Comparison of ENCODE assay signal across 10 mouse cellular contexts in genomic region chr5:138934540-138934939, GRCm38 (mm10).
DNase-seq lines count a peak whose midpoint lies in the region; ATAC-seq lines count a peak whose summit lies in the region.
"Had no signal": no experiment of that assay in that cellular context is flagged by ENCODE, and none has a peak within 500 bp of the region (broad histone marks: within the 10 kb centered on the region; RNA-seq: fewer than 3 reads in every experiment).

No protein-coding gene starts in this region.

- no peak overlapping the region for H3K27ac ChIP-seq in heart, embryonic 11.5 days (ENCODE audit: low read depth, low read length)
- no peak overlapping the region for H3K27ac ChIP-seq in intestine, embryonic 15.5 days

- no peaks in the 10 kb centered on the region for H3K36me3 ChIP-seq in heart, embryonic 11.5 days (ENCODE audit: control insufficient read depth, insufficient read depth, low read length)
- no peaks in the 10 kb centered on the region for H3K36me3 ChIP-seq in intestine, embryonic 15.5 days

- DNase-seq in heart, postnatal 10 days = no peak
- DNase-seq in adrenal gland, postnatal 36 days = peak; percentile 36 to 52
- peak; percentile 9 for DNase-seq in lung, postnatal 25 days (ENCODE audit: low spot score)
- no peak for DNase-seq in left cerebral cortex, postnatal 25 days (ENCODE audit: low spot score in 2 of 2)
- DNase-seq in thymus, postnatal 4 days = no peak

- no peak for ATAC-seq in heart, embryonic 11.5 days (replicated peaks; ENCODE audit: insufficient number of reproducible peaks, low FRiP score, low TSS enrichment)
- ATAC-seq in intestine, embryonic 15.5 days = peak; percentile 82
- ATAC-seq in erythroblast, adult 5-6 weeks (replicated peaks; ENCODE audit: low FRiP score, poor library complexity, severe bottlenecking) = no peak

- H3K9me3 ChIP-seq in heart, embryonic 11.5 days (replicated peaks; ENCODE audit: control insufficient read depth, low read length) = no peaks in the 10 kb centered on the region
- H3K9me3 ChIP-seq in intestine, embryonic 15.5 days = no peaks in the 10 kb centered on the region

- H3K27me3 ChIP-seq in heart, embryonic 11.5 days (ENCODE audit: control insufficient read depth, insufficient read depth, low read length) = peaks cover 12% of the 10 kb centered on the region
- H3K27me3 ChIP-seq in intestine, embryonic 15.5 days (replicated peaks) = no peaks in the 10 kb centered on the region
- H3K27me3 ChIP-seq: CH12.LX had no signal

- peaks cover 29% of the 10 kb centered on the region for H3K4me1 ChIP-seq in heart, embryonic 11.5 days (ENCODE audit: control insufficient read depth, insufficient read depth, low read length)
- peaks cover 19% of the 10 kb centered on the region for H3K4me1 ChIP-seq in intestine, embryonic 15.5 days (replicated peaks)

- WGBS in heart, embryonic 11.5 days (ENCODE audit: insufficient replicate concordance) = 10% methylated on average over 6 of the region's 6 CpGs
- WGBS in intestine, embryonic 15.5 days = 9% methylated on average over 6 of the region's 6 CpGs

- intact Hi-C loops in heart, postnatal 10 days (cut with DNase I) = no loop called here
- intact Hi-C loops in left cerebral cortex, postnatal 25 days (cut with DNase I) = no loop called here

- H3K4me3 ChIP-seq in heart, embryonic 11.5 days (ENCODE audit: low read depth, low read length) = no peak overlapping the region
- no peak overlapping the region for H3K4me3 ChIP-seq in intestine, embryonic 15.5 days (replicated peaks)
- H3K4me3 ChIP-seq: erythroblast, embryonic 14.5 days had no signal

- no peak overlapping the region for H3K4me2 ChIP-seq in heart, embryonic 11.5 days
- no peak overlapping the region for H3K4me2 ChIP-seq in intestine, embryonic 15.5 days (replicated peaks)

- H3K9ac ChIP-seq in heart, embryonic 11.5 days (ENCODE audit: low read depth, low read length) = peak overlapping the region; percentile 16; the same call in 1 of the 2 replicates
- no peak overlapping the region for H3K9ac ChIP-seq in intestine, embryonic 15.5 days

Comparison
In these comparisons a context has a peak if more than half of its experiments do, and no peak if none do; other contexts are left out.
1. DNase-seq: peak in adrenal gland, postnatal 36 days (2 of 2) and lung, postnatal 25 days (single experiment); none in heart, postnatal 10 days (0 of 2), left cerebral cortex, postnatal 25 days (0 of 2) and thymus, postnatal 4 days (single experiment).